Mouse (Mus musculus) layer of hippocampus, postnatal 14 days (tissue): ENCODE data around the gene Usp7. TPM values are rescaled to one million over a fixed set of nuclear protein-coding genes. Genes with fewer than 3 reads are reported as not detected.

ENCODE experiments used
- DNase-seq, 2 experiments: peaks; one replicate each; pipeline ENCODE4 v3.0.0; 2021 to 2022; ENCODE audit warnings: low spot score in 2 of 2, mixed read lengths in 1 of 2
- long read RNA-seq, 2 experiments: library from polyadenylated mRNA; stranded (forward); transcript quantifications; one replicate each; pipeline ENCODE4 v2.0.0; 2021
- total RNA-seq, 2 experiments: library from RNA; stranded (reverse); gene quantifications; 2 replicates each; pipeline ENCODE4 v1.2.3; 2021

The Usp7 gene
- 100 to 1,000 TPM; 149 to 167 TPM for total RNA-seq
- long read RNA-seq, experiment 1, full-length matches to known transcripts, result 6 of 17 reads
- long read RNA-seq, experiment 1, partial matches to known transcripts, result 8 of 17 reads
- long read RNA-seq, experiment 1, other reads (novel, unspliced or antisense), result 3 of 17 reads
- long read RNA-seq, experiment 2, full-length matches to known transcripts, result 4 of 17 reads
- long read RNA-seq, experiment 2, partial matches to known transcripts, result 7 of 17 reads
- long read RNA-seq, experiment 2, other reads (novel, unspliced or antisense), result 6 of 17 reads

- DNase-seq, result no peak
These were observed at the start of gene Usp7 for GRCm38 (mm10) chr16:8791949-8792557. TSS of gene Usp7 (minus strand) at chr16:8792308.

GRCm38 (mm10) chr16:8840557-8840956 is 48.4 kb upstream of the Usp7 start:
- no peak for DNase-seq

GRCm38 (mm10) chr16:8838921-8839320 is 46.8 kb upstream of the Usp7 start:
- no peak for DNase-seq

- DNase-seq, result no peak
These were observed 45.5 kb upstream of the Usp7 start for GRCm38 (mm10) chr16:8837595-8837994.

GRCm38 (mm10) chr16:8836876-8837275 is 44.8 kb upstream of the Usp7 start:
- DNase-seq, result no peak

- peak in 1 of 2 experiments; percentile 9 for DNase-seq
These were observed 39.1 kb upstream of the Usp7 start for GRCm38 (mm10) chr16:8831241-8831640.

GRCm38 (mm10) chr16:8830431-8831211 is 38.5 kb upstream of the Usp7 start:
- peak; percentile 61 to 67 for DNase-seq

GRCm38 (mm10) chr16:8829564-8830359 is 37.7 kb upstream of the Usp7 start, which contains the start of gene 1810013L24Rik:
TSS of gene 1810013L24Rik (plus strand) at chr16:8830100.
- DNase-seq, result peak; percentile 96 to 99

GRCm38 (mm10) chr16:8828636-8829563 is 36.8 kb upstream of the Usp7 start:
- DNase-seq, result no peak

GRCm38 (mm10) chr16:8827366-8827765 is 35.3 kb upstream of the Usp7 start:
- DNase-seq, result no peak

GRCm38 (mm10) chr16:8823661-8824060 is 31.6 kb upstream of the Usp7 start:
- no peak for DNase-seq

- no peak for DNase-seq
These were observed 30.5 kb upstream of the Usp7 start for GRCm38 (mm10) chr16:8822586-8822985.

GRCm38 (mm10) chr16:8821429-8821828 is 29.3 kb upstream of the Usp7 start:
- no peak for DNase-seq

GRCm38 (mm10) chr16:8817872-8818271 is 25.8 kb upstream of the Usp7 start:
- DNase-seq, result no peak

GRCm38 (mm10) chr16:8810399-8811127 is 18.5 kb upstream of the Usp7 start:
- DNase-seq, result no peak

GRCm38 (mm10) chr16:8806703-8807102 is 14.6 kb upstream of the Usp7 start:
- no peak for DNase-seq

GRCm38 (mm10) chr16:8795906-8796305 is 3.8 kb upstream of the Usp7 start:
- no peak for DNase-seq

- DNase-seq, result no peak
These were observed 2.8 kb upstream of the Usp7 start for GRCm38 (mm10) chr16:8794952-8795351.

GRCm38 (mm10) chr16:8790886-8791285 is 1.2 kb downstream of the Usp7 start:
- no peak for DNase-seq
